Mouse (Mus musculus) kidney, embryonic 14.5 days (tissue): Measurements from ENCODE around the gene Efcc1. TPM values are rescaled to one million over a fixed set of nuclear protein-coding genes. Genes with fewer than 3 reads are reported as not detected.

Source experiments
- ATAC-seq: fragments of 200-750 bp; cut with Nextera tagmentation; 2 replicates; pipeline ENCODE4 v1.8.0; 2017; ENCODE audit warnings: moderate number of reproducible peaks, mild to moderate bottlenecking, moderate TSS enrichment, moderate library complexity; ENCODE audit not compliant: low FRiP score, low TSS enrichment
- H3K27ac ChIP-seq: fragments of 300-500 bp; sonication (generic); 2 replicates; pipeline ENCODE4 v1.5.1; 2014; ENCODE audit warnings: low read depth, mild to moderate bottlenecking, low read length, moderate library complexity, mixed read lengths
- H3K27me3 ChIP-seq: fragments of 300-500 bp; sonication (generic); 2 replicates; pipeline ENCODE4 v1.6.1; 2014; ENCODE audit warnings: mild to moderate bottlenecking, low read length; ENCODE audit not compliant: control insufficient read depth, insufficient read depth
- H3K36me3 ChIP-seq: fragments of 300-500 bp; sonication (generic); 2 replicates; pipeline ENCODE4 v1.6.1; 2014; ENCODE audit warnings: low read length, mixed read lengths; ENCODE audit not compliant: control insufficient read depth, insufficient read depth
- H3K4me1 ChIP-seq: fragments of 300-500 bp; sonication (generic); 2 replicates; pipeline ENCODE4 v1.6.1; 2014; ENCODE audit warnings: low read length, mixed read lengths; ENCODE audit not compliant: control insufficient read depth, insufficient read depth
- H3K4me2 ChIP-seq: fragments of 300-500 bp; sonication (generic); replicated peaks from 2 replicates; pipeline ENCODE4 v1.6.1; 2014; ENCODE audit warnings: low read depth, mild to moderate bottlenecking, low read length
- H3K4me3 ChIP-seq: fragments of 300-500 bp; sonication (generic); 2 replicates; pipeline ENCODE4 v1.5.1; 2014; ENCODE audit warnings: mild to moderate bottlenecking, low read length
- H3K9ac ChIP-seq: fragments of 300-500 bp; sonication (generic); 2 replicates; pipeline ENCODE4 v1.6.1; 2014; ENCODE audit warnings: low read depth, mild to moderate bottlenecking, low read length, moderate library complexity
- H3K9me3 ChIP-seq: fragments of 300-500 bp; sonication (generic); 2 replicates; pipeline ENCODE4 v1.6.1; 2016; ENCODE audit warnings: low read length; ENCODE audit not compliant: control insufficient read depth
- WGBS: fragments of 180-500 bp; shearing (Covaris S2); extraction: QIAGEN DNeasy Blood & Tissue Kit; methylation state at CpG from one replicate; pipeline ENCODE4 v1.1.7; 2014; 5-methylcytosine and 5-hydroxymethylcytosine counted together
- polyA plus RNA-seq: library from polyadenylated mRNA; unstranded; fragments of >200 nt; fragmentation: Nextera tagmentation; extraction: Ambion mirVana; gene quantifications from 2 replicates; pipeline ENCODE4 v1.2.1, GENCODE M21; 2014

Gene Efcc1
- polyA plus RNA-seq, 1 experiment from 2014 or later, result 1.8 TPM

DNA sequence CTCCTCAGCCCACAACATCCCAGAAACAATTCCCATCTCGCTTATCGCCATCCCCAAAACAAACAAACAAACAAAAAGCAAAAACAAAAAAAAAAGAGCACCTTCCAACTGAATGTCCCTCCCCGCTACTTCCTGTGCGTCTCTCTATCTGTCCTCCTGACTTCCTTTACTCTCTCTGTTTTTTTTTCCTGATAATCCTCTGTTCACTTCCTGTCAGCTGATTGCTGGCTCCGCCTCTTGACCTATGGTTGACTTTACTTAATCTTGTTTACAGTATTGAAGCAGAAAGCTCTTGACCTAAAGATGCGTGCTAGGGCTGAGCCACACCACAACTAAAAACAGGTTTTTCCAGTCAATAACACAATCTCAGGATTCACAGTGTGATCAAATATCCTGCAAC, 17.9 kb downstream of the Efcc1 start:
- no peak overlapping the region for H3K27ac ChIP-seq
- no peaks in the 10 kb centered on the region; the same call in 1 of the 2 replicates for H3K4me1 ChIP-seq
- 85% methylated on average over 6 of the region's 6 CpGs for WGBS
- H3K9ac ChIP-seq, result no peak overlapping the region
- H3K9me3 ChIP-seq, result no peaks in the 10 kb centered on the region
- H3K36me3 ChIP-seq, result no peaks in the 10 kb centered on the region
- no peak overlapping the region for H3K4me2 ChIP-seq
- H3K27me3 ChIP-seq, result no peaks in the 10 kb centered on the region
- no peak for ATAC-seq
- H3K4me3 ChIP-seq, result no peak overlapping the region

DNA sequence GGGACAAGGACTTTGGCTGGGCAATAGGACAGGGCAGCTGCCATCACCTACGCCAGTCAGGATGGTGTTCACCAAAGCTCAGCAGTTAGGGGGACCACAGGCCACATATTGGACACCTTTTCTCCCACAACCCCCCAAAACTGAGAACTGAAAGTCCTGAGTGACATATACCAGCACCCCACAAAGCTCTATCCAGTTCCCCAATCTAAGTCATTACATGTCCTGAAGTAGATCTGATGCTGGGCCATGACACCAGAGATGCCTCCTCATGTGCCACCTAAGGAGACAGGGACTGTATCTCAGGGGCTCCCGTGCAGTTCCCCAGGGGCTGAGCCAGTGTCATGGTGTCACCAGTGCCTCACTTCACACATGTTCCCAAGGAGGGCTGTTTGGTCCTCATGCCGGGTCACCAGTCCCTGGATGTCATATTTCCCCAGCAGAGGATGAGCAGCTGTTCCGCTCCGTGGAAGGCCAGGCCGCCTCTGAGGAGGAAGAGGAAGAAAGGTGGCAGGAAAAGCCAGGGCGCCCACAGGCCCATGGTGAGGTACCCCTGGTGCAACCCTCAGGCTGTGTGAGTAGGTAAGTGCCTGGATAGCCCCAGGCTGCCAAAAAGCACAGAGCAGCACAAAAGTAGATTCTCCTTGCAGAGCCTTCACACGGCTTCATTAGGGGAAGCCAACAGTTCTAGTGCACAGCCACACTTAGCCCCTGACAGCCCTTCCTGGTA, 19.7 kb downstream of the Efcc1 start:
- Histone ChIP-seq H3K4me2 (no peak overlapping the region), H3K36me3 (no peaks in the 10 kb centered on the region), H3K27ac (no peak overlapping the region), H3K27me3 (no peaks in the 10 kb centered on the region), H3K4me3 (no peak overlapping the region), H3K9me3 (no peaks in the 10 kb centered on the region), H3K4me1 (no peaks in the 10 kb centered on the region; the same call in 1 of the 2 replicates), H3K9ac (no peak overlapping the region)
- ATAC-seq, result no peak
- WGBS, result 84% methylated on average over 8 of the region's 8 CpGs

- Histone ChIP-seq H3K27me3 (no peaks in the 10 kb centered on the region), H3K4me3 (no peak overlapping the region), H3K4me2 (no peak overlapping the region), H3K36me3 (no peaks in the 10 kb centered on the region), H3K9ac (no peak overlapping the region), H3K9me3 (no peaks in the 10 kb centered on the region), H3K4me1 (no peaks in the 10 kb centered on the region; the same call in 1 of the 2 replicates), H3K27ac (no peak overlapping the region)
- no peak for ATAC-seq
- 86% methylated on average over 6 of the region's 6 CpGs for WGBS
Measured at GRCm38 (mm10) chr6:87751574-87751973, 20.9 kb downstream of the Efcc1 start.

GRCm38 (mm10) chr6:87755196-87755595, 24.5 kb downstream of the Efcc1 start:
- no peaks in the 10 kb centered on the region for H3K4me1 ChIP-seq
- no peak for ATAC-seq
- no peak overlapping the region for H3K4me3 ChIP-seq
- no peak overlapping the region for H3K4me2 ChIP-seq
- no peak overlapping the region for H3K9ac ChIP-seq
- 91% methylated on average over 4 of the region's 4 CpGs for WGBS
- H3K27me3 ChIP-seq, result no peaks in the 10 kb centered on the region
- H3K9me3 ChIP-seq, result no peaks in the 10 kb centered on the region
- H3K36me3 ChIP-seq, result no peaks in the 10 kb centered on the region
- H3K27ac ChIP-seq, result no peak overlapping the region

GRCm38 (mm10) chr6:87756896-87757295, 26.2 kb downstream of the Efcc1 start:
- no peak for ATAC-seq
- H3K4me2 ChIP-seq, result no peak overlapping the region
- 91% methylated on average over 8 of the region's 8 CpGs for WGBS

GRCm38 (mm10) chr6:87759404-87759803, 28.7 kb downstream of the Efcc1 start:
- Histone ChIP-seq H3K36me3 (no peaks in the 10 kb centered on the region), H3K9ac (no peak overlapping the region), H3K4me1 (no peaks in the 10 kb centered on the region), H3K4me2 (no peak overlapping the region), H3K27me3 (no peaks in the 10 kb centered on the region), H3K9me3 (no peaks in the 10 kb centered on the region), H3K4me3 (no peak overlapping the region), H3K27ac (no peak overlapping the region)
- 62% methylated on average over 3 of the region's 3 CpGs for WGBS
- no peak for ATAC-seq

More at GRCm38 (mm10) chr6:87756896-87757295, 26.2 kb downstream of the Efcc1 start:
- no peaks in the 10 kb centered on the region for H3K36me3 ChIP-seq
- H3K27ac ChIP-seq, result no peak overlapping the region
- no peak overlapping the region for H3K4me3 ChIP-seq
- no peaks in the 10 kb centered on the region for H3K9me3 ChIP-seq
- no peak overlapping the region for H3K9ac ChIP-seq
- H3K27me3 ChIP-seq, result no peaks in the 10 kb centered on the region
- no peaks in the 10 kb centered on the region for H3K4me1 ChIP-seq

DNA sequence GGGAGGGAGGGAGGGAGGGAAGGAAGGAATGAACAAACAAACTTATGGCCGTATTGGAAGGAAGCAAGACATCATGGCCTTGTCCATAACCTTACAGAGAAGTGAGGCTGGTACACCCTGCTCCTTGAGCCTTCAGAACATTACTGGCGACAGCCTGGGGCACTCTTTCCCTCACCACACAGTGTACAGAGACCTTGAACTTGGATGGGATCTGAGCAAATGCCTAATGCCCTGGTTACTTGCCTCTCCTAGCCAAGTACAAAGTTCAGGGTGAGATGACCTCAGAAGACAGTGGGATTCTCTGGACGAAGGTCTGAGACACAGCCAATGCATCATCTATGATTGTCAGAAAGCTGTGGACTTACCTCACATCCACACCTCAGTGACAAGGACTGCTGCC, 29.2 kb downstream of the Efcc1 start:
- no peaks in the 10 kb centered on the region for H3K36me3 ChIP-seq
- WGBS, result 58% methylated on average over 3 of the region's 3 CpGs
- no peak overlapping the region for H3K4me3 ChIP-seq
- H3K4me2 ChIP-seq, result no peak overlapping the region
- no peaks in the 10 kb centered on the region for H3K4me1 ChIP-seq
- H3K9ac ChIP-seq, result no peak overlapping the region
- H3K27me3 ChIP-seq, result no peaks in the 10 kb centered on the region
- ATAC-seq, result no peak
- H3K9me3 ChIP-seq, result no peaks in the 10 kb centered on the region
- H3K27ac ChIP-seq, result no peak overlapping the region

DNA sequence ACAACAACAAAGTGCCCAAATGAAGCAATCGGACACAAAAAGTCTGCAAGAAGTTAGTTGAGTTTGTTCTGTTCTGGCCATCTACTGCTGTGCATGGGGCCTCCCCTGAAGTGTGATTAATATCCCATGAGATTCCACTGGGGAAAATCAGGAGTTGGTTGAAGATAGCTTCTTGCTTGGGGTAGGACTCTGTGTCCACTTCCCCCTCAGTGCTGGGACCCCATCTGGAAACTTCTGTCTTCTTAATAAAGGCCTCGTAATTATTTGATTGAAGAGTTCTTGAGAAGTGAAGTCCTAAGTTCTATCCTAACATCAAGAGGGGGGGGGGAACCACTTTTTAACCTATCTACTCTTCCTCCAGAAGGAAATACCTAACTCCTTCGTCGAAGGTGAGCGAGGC, 31.5 kb downstream of the Efcc1 start:
- Histone ChIP-seq H3K4me1 (no peaks in the 10 kb centered on the region), H3K27ac (no peak overlapping the region), H3K27me3 (no peaks in the 10 kb centered on the region), H3K9me3 (no peaks in the 10 kb centered on the region), H3K4me3 (no peak overlapping the region), H3K9ac (no peak overlapping the region), H3K4me2 (no peak overlapping the region), H3K36me3 (no peaks in the 10 kb centered on the region)
- no peak for ATAC-seq
- 79% methylated on average over 5 of the region's 5 CpGs for WGBS

- WGBS, result 62% methylated on average over 4 of the region's 4 CpGs
- no peak for ATAC-seq
- H3K27ac ChIP-seq, result no peak overlapping the region
Measured at GRCm38 (mm10) chr6:87763376-87764280, 33.0 kb downstream of the Efcc1 start.

More at GRCm38 (mm10) chr6:87763376-87764280, 33.0 kb downstream of the Efcc1 start:
- Histone ChIP-seq H3K36me3 (no peaks in the 10 kb centered on the region), H3K4me2 (no peak overlapping the region), H3K9ac (no peak overlapping the region), H3K4me1 (no peaks in the 10 kb centered on the region), H3K9me3 (no peaks in the 10 kb centered on the region), H3K27me3 (no peaks in the 10 kb centered on the region), H3K4me3 (no peak overlapping the region)
